Mouse (Mus musculus): ENCODE data around the gene Hist1h2bp.
"Not testable (repeated sequence)": the region's sequence is repeated elsewhere in the genome, so short reads cannot be mapped to it uniquely, and the experiment has no call there.

Gene Hist1h2bp

DNA sequence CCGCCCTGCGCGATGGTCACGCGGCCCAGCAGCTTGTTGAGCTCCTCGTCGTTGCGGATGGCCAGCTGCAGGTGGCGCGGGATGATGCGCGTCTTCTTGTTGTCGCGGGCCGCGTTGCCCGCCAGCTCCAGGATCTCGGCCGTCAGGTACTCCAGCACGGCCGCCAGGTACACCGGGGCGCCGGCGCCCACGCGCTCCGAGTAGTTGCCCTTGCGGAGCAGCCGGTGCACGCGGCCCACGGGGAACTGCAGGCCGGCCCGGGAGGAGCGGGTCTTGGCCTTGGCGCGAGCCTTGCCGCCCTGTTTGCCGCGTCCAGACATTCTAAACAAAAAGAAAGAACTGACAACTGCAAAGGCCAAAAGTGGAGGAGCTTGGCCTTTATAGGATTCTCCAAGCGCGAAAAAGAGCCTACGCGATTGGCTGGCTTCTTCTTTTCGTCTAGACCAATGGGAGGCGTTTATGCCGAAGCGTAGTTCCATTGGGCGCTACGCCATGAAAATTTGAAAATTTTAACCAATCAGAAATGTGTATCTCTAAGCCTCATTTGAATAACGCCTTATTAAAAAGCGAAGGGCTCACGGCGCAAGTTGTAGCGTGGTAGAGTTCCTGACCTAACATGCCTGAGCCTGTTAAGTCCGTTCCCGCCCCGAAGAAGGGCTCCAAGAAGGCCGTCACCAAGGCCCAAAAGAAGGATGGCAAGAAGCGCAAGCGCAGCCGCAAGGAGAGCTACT is at the start of gene Hist1h2bp, which contains the start of gene Hist1h2an:
TSS of gene Hist1h2bp (plus strand) at position 563 of the 731 bp plus-strand sequence.
TSS of gene Hist1h2an (minus strand) at position 320 of the 731 bp plus-strand sequence.
- peak; percentile 95 for DNase-seq

DNA sequence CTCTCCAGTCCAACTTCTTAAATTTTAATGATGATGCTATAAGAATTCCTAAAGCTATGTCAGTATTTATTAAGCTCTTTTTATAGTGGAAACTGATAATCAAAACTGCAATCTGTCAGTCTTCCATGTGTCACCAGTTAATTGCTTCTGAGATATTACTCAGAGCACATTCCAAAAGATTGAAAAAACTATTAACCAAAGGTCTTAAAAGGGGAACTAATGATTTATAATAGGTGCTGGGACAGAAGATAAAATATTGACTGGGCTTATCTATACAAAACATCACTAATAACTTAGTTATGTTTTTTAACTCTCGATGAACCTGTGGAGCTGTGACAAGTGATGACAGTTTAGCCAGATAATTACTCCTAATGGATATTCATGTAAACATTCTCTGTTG is 42.3 kb upstream of the Hist1h2bp start:
- DNase-seq, result no peak

DNA sequence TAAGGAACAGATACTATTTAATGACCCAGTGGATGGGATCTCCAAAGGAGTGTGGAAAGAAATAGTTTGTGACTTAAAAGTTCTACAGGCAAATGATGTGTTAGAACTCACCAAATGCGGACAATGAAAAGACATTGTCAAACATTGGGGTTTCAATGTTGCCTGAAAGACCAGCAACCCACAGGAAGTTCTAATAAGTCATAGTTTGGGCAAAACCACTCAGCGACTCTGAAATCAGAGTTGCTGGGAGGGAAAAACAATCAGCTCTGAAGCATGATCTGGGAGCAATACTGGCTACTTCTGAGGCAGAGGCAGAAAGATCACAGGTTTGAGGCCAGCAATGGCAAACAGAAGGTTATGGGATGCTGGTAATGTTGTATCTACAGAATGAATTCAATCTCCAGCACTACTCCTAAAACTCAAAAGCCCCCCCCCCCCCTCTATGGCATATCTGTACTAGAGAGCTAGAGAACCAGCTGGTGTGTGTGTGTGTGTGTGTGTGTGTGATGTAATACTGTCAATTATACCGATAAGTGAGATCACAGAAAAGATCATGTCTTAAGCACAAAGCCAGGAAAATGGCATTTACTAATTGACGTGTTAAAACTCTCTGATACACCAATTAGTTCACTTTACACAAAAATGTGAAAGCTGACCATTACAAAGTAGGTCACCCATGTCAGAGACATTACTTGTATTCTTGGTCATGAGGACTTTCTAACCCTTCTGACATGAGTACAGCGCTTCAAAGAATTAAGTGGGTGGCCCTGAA is 37.7 kb upstream of the Hist1h2bp start:
- no peak for DNase-seq

DNA sequence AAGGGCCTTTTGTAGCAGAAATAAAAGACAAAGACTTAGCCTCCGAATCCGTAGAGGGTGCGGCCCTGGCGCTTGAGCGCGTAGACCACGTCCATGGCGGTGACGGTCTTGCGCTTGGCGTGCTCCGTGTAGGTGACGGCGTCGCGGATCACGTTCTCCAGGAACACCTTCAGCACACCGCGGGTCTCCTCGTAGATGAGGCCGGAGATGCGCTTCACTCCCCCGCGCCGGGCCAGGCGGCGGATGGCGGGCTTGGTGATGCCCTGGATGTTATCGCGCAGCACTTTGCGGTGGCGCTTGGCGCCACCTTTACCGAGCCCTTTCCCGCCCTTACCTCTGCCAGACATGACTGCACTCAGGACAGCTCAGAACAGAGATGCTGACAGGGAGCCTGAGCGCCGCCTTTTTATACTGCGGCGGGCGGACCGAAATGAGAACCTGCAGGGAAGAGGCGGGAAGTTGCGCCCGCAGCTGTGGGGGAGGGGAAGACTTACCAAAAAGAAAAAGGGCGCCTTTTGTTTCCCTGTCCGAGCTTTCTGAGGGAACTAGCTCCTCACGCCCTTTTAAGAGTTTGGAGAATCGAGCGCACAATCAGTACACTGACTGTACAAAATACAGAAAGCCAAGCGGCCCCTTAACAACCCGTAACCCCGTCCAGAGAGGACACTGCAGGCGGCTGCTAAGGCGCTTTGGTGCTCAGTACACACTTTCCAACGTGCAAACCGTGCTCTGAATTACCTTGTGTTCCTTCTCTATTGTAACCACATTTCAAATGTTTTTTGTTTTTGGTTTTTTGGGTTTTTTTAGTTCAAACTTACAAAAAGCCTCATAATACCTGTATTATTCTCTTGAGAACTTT is 36.9 kb upstream of the Hist1h2bp start, which contains the start of gene Hist1h4k:
TSS of gene Hist1h4k (minus strand) at position 347 of the 859 bp plus-strand sequence.
- peak; percentile 96 for DNase-seq

DNA sequence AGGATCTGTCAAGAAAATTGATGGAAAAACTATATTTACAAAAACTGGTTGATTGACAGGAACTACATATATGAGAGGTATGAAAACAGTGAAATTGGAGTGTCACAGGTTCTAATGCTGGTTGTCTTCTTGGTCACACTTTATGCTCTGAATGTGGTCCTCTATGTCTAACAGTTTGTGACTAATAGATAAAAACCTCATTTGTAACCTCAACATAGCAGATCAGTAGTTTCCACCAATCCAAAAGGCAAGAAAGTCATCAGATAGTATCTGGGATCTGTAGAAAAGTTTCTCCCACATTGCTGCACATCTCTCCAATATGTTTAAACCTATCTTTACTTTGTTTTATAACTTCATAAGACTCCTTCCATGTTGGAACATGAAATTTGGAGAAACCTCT is 35.8 kb upstream of the Hist1h2bp start:
- no peak for DNase-seq

DNA sequence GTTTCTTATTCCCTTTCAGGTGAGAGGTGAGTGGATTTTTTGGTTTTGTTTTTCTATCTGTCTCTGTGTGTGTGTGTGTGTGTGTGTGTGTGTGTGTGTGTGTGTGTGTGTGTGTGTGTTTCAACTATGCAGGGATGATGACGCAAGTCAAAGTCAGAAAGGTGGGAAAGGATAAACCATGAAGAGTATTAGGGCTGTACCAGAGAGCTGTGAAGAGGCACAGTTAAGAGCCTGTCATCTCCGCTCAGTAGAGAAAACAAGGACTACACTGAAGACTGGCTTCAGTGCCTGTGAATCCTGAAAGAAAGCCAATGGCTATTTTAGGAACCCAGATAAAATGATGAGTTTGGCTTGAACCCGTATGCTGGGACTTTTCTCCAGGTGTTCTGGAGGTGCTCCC is 35.4 kb upstream of the Hist1h2bp start:
- no peak for DNase-seq

DNA sequence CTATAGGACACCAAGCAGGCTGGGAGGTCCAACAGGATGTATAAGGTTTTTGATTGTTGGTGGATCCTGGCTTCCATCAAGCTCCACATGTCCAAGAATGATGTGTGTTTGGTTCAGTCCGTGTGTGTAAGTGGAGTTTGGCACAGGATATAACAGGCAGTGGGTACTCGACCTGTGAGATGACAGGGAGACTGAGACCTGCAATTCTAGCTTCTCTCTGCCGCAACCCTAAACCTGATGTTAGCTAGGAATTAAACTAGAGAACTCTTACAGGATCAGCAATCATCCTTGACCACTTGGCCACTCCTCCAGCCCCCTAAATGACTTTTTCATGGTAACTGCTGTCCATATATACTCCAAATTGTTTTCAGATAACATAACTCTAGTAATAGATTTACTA is 34.9 kb upstream of the Hist1h2bp start:
- DNase-seq, result no peak

DNA sequence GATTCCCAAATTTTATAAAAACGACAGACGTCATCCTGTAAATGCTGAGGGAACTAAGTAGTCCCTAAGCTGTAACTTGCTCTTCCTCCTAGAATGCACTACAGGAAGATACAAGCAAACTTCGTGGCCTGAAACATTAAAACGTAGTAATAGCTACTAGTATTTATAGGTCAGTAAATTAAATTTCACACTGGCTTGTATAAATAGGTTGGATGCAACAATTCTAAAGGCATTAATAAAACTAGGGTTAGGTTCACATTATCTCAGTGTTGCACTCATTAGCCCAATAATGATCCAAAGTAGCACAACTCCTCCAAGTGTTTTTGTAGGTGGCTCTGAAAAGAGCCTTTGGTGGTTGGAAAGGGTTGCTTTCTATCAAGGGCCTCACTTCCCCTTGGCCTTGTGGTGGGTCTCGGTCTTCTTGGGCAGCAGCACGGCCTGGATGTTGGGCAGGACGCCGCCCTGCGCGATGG is 34.2 kb upstream of the Hist1h2bp start:
- no peak for DNase-seq

DNA sequence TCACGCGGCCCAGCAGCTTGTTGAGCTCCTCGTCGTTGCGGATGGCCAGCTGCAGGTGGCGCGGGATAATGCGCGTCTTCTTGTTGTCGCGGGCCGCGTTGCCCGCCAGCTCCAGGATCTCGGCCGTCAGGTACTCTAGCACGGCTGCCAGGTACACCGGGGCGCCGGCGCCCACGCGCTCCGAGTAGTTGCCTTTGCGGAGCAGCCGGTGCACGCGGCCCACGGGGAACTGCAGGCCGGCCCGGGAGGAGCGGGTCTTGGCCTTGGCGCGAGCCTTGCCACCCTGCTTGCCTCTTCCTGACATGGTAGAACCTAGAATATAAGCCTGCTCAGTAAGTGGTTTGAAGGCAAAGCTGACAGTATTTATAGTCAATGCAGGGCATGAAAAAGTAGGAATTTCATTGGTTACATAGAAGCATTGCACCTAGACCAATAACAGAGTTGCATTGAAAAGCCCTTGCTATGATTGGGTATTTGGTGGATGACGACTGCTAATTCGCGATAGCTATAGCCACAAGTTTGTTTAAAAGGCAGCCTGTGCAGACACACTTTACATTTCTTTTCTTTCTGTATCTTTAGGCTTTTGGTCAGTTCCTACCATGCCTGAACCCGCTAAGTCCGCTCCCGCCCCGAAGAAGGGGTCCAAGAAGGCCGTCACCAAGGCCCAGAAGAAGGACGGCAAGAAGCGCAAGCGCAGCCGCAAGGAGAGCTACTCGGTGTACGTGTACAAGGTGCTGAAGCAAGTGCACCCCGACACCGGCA is 33.6 kb upstream of the Hist1h2bp start, which contains the start of the genes Hist1h2ak and Hist1h2bn:
TSS of gene Hist1h2ak (minus strand) at position 304 of the 762 bp plus-strand sequence.
TSS of gene Hist1h2bn (plus strand) at position 600 of the 762 bp plus-strand sequence.
- peak; percentile 86 for DNase-seq

DNA sequence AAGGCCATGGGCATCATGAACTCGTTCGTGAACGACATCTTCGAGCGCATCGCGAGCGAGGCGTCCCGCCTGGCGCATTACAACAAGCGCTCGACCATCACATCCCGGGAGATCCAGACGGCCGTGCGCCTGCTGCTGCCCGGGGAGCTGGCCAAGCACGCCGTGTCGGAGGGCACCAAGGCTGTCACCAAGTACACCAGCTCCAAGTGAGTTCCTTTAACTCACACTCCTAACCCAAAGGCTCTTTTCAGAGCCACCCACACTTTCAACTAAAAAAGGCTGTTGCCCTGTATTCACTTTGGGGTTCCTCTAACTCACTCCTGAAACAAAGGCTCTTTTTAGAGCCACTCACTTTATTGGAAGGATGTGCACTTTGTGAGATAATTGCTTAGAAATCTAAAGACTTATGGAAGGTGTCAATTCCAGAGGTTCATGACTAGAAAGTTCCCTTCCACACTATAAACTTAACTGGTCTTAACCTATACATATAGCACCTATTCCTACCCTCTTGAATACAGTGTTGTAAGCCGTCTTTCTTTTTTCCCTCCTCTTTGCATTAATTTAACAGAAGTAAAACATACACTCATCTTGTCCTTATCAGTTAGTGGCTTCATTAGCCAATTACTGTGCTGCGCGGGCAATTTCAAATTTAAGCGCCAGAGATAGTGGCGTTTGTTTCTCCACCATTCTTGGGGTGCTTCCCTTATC is 32.8 kb upstream of the Hist1h2bp start:
- DNase-seq, result not testable (repeated sequence)

DNA sequence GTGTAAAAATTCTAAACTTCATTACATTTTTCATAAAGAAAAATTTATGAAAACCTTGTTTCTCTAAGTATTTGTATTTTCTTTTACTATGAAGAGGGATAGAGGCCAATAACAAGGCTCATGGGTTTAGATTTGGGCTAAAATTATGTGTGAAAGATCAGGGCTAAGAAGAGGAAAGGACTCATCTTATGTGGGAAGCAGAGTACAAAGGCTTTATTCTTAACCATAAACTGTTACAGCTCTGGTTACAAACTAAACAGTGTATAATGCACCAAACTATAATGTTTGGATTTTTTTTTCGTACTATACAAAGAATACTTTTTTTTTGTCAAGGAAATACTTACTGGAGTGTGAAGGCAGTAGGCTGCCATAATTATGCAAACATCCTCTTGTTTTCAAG is 31.6 kb upstream of the Hist1h2bp start:
- DNase-seq, result no peak

DNA sequence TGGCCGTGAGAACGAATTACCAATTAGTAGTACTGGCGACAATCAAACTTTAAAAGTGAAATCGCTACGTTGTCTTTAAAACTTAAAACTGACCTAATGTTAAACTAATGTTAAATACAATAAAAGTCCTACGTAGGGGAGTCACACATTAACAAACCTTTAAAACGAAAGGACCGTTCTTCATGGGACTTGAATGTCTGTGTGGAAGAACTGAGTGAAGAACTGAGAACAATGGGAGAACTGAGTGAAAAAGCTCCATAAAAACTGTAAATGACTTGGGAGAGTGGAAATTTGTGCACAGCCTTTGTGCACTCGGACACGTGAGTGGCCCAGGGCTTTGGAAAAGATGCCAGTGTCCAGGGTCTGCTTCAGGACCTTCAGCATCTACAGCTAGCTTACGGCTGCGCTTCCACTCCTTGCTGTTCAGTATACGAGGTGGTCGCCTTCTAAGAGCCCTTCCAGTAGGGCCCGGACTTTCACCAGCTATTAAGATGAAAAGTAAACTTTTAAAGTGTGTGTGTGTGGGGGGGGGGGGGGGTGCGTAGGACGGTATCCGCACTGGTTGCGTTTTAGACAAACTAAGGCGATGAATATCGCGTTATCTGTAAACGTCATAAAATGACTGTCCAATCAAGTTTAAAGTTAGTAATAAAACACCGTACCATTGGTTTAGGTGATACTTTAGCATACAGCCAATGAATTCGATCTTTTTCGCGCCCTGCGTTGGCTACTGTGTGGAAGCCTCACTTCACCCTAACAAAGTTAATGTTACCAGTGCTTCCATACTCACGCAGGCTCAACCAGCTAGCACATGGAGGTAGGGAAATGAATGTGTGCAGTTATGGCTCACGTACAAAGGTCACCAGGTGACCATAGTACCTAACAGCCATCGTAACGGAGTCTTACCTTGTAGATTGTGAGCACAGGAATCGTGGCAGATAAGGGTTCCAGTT is 8.2 kb upstream of the Hist1h2bp start:
- DNase-seq, result peak; percentile 77

DNA sequence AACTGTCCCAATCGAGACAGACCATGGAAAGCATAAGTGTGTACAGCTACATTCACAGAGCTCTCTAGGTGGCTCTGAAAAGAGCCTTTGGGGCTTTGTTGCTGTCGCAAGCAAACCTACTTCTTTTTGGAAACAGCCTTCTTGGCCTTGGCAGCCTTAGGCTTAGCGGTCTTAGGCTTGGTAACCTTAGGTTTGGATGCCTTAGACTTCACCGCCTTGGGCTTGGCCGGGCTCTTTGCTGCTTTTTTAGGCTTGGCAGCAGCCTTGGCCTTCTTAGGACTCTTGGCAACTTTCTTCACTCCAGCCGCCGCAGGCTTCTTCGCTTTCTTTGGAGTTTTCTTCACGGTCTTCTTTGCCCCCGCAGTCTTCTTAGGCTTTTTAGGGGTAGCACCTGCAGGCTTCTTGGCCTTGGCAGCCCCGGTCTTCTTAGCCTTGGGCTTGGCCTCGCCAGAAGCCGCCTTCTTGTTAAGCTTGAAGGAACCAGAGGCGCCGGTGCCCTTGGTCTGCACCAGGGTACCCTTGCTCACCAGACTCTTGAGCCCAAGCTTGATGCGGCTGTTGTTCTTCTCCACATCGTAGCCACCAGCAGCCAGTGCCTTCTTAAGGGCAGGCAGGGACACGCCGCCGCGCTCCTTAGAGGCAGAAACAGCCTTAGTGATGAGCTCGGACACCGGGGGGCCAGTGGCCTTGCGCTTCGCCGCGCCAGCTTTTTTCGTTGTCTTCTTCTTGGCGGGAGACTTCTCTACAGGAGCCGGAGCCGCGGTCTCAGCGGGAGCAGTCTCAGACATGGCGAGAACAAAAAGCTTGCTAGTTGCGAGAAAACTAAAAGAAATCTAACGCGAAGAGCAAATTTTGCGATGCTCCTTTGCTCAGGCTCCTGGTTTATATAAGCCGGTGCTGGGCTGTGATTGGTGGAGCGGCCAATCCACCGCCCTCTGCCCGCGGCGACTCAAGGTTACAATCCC is 7.2 kb upstream of the Hist1h2bp start, which contains the start of gene Hist1h1b:
TSS of gene Hist1h1b (minus strand) at position 859 of the 965 bp plus-strand sequence.
- peak; percentile 79 for DNase-seq

DNA sequence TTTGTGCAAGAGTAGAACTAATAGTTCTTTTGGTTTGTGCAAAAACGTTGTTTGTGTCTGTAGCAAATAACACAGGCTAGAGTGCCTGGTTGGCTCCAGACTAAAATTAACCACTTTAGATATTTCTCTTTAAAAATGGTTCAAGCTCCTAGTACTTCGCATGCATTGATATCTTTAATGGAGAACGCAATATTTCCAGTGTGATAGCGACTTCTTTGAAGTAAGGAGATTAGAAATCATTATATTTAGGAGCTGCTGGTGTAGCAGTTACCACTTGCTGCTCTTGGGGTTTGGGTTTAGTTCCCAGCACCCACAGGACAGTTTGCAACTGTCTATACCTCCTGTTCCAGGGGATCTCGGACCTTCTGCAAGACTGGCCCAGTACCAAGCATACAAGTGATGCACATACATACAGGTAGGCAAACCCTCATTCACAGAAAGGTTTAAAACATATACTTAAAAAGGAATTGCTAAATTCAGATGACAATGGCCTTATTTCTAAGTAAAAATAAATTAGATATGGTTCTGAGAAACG is 6.2 kb upstream of the Hist1h2bp start:
- no peak for DNase-seq

DNA sequence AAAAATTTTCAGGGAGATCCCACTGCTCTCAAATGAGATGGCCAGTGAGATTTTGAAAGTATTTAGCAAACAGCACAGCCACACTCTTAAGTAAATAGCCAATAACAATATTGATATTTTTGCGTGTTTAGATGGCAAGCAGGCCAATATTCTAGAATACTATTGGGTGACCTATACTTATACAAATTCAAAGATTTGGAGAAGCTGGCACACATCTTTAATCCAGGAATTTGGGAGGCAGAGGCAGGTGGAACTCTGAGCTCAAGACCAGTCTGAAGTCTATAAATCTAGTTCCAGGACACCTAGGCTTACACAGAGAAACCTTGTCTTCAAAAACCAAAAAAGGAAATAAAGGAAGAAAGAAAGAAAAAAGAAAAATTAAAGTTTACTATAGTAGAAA is 5.6 kb upstream of the Hist1h2bp start:
- DNase-seq, result no peak

DNA sequence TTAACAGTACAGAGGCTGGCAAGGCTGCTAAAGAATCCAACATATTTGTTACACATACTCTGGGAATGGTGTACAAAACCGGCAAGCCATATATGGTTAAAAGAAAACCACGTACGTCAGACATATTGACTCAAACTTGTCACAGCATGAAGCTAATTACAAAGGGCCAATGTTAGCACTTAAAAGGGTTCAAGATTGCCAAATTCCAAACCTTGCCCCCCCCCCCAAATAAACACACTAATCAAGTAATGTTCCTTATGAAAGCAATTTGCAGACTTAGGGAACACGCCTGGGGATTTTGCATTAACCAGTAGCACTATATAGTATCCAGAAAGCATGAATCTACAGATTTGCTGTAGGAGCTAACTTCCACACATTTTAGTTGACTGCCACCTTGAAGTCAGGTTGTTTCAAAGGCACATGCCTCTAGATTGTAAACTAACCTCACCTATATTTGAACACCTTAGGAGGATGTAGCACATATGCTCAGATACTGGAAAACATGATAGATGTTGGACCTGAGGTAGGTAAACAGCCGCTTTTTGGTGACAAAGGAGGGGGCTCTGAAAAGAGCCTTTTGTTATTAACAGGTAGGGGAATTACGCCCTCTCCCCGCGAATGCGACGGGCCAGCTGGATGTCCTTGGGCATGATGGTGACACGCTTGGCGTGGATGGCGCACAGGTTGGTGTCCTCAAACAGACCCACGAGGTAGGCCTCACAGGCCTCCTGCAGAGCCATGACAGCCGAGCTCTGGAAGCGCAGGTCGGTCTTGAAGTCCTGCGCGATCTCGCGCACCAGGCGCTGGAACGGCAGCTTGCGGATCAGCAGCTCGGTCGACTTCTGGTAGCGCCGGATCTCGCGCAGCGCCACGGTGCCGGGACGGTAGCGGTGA is 4.7 kb upstream of the Hist1h2bp start:
- peak; percentile 57 for DNase-seq

DNA sequence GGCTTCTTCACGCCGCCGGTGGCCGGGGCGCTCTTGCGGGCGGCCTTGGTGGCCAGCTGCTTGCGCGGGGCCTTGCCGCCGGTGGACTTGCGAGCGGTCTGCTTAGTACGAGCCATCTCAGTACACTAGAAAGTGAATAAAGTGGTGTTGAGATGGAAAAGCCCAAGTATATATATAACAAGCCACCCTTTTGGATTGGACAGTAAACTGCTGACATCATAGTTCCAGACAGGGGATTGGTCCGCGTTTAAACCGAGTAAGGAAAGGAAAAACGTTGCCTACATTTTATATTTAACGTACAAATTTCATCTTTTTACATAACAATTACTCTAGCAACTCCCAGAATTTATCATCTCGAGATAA is 4.0 kb upstream of the Hist1h2bp start, which contains the start of gene Hist1h3i:
TSS of gene Hist1h3i (minus strand) at position 116 of the 363 bp plus-strand sequence.
- DNase-seq, result peak; percentile 75

Measured in cerebellum, adult 9-11 months (tissue).